Mouse (Mus musculus): ENCODE measurements around the gene Gzmf.
"Not testable (repeated sequence)": the region's sequence is repeated elsewhere in the genome, so short reads cannot be mapped to it uniquely, and the experiment has no call there.

DNA sequence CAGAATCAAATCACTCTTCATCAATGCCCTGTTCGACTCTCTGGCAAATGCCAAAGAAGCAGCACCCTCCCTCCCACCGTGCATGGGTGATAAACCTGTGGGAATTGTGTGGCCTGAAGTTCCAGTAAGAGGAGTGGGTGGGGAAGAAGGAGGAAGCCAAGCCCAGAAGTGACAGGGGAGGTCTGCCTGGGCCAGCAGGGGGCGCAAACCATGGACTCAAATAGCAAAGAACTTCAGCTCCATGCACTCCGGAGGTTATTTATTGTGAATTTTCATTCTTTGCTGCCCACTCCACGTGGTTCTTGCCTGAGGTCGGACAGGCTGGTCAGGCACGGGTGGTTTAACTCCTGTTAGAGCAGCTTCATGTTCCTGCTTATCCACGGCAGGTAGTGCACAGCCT, 33.6 kb downstream of the Gzmf start:
- TF ChIP-seq CTCF (IDR thresholded peaks at IDR 0.05; ENCODE audit: low read depth), result peak; percentile 52
- TF ChIP-seq EP300 (IDR thresholded peaks at IDR 0.05; ENCODE audit: low read depth), result not testable (repeated sequence)
